Mouse (Mus musculus) bone marrow macrophage, adult 2 months (primary cell): ENCODE data around the gene Fastkd1.

ENCODE experiments used
- CTCF ChIP-seq: IDR thresholded peaks from 2 replicates; pipeline ENCODE4 v1.5.1; 2012; ENCODE audit warnings: low read depth, mild to moderate bottlenecking, low read length, moderate library complexity
- POLR2A ChIP-seq: IDR thresholded peaks from 2 replicates; pipeline ENCODE4 v1.6.1; 2012; ENCODE audit warnings: mild to moderate bottlenecking, low read depth, low read length, borderline replicate concordance

GRCm38 (mm10) chr2:69659326-69659725 is 54.0 kb downstream of the Fastkd1 start:
- TF ChIP-seq CTCF (no peak), POLR2A (no peak)
